Mouse (Mus musculus) adrenal gland, postnatal 25 days (tissue): ENCODE data around the gene Afdn. TPM values are rescaled to one million over a fixed set of nuclear protein-coding genes. Genes with fewer than 3 reads are reported as not detected.
"Not testable (repeated sequence)": the region's sequence is repeated elsewhere in the genome, so short reads cannot be mapped to it uniquely, and the experiment has no call there.

ENCODE experiments used
- DNase-seq: peaks from one replicate; pipeline ENCODE4 v3.0.0; 2021; ENCODE audit warnings: mixed read lengths
- total RNA-seq: library from RNA; stranded (reverse); gene quantifications from 2 replicates; pipeline ENCODE4 v1.2.3, GENCODE M21; 2021

Gene Afdn
- total RNA-seq, 1 experiment from 2014 or later, result 93.8 TPM

GRCm38 (mm10) chr17:13739981-13740380 is 20.4 kb upstream of the Afdn start:
- DNase-seq, result no peak

DNA sequence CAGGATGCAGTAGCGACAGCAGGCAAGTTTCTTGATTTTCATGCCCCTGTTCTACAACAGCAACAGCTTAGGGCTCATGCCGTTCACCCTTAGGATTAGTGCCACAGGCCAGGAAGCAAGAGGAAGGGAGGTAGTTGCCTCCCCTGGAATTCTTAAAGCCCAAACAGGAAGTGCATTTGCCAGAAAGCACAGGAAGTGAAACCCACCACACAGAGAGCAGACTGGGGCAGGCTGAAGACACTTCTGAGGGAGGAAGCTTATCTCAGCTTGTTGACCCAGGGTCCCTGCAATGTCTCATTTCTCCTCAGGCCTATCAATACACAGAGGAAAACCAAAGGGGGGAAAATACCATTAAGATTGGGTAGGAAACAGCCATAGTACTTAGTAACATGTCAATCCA is 19.5 kb upstream of the Afdn start:
- DNase-seq, result no peak

GRCm38 (mm10) chr17:13741611-13742010 is 18.7 kb upstream of the Afdn start:
- DNase-seq, result no peak

- DNase-seq, result no peak
These were observed 18.0 kb upstream of the Afdn start for GRCm38 (mm10) chr17:13742334-13742733.

- no peak for DNase-seq
These were observed 17.2 kb upstream of the Afdn start for GRCm38 (mm10) chr17:13742941-13743708.

GRCm38 (mm10) chr17:13743709-13744079 is 16.6 kb upstream of the Afdn start:
- no peak for DNase-seq

GRCm38 (mm10) chr17:13744219-13744618 is 16.1 kb upstream of the Afdn start:
- no peak for DNase-seq

DNA sequence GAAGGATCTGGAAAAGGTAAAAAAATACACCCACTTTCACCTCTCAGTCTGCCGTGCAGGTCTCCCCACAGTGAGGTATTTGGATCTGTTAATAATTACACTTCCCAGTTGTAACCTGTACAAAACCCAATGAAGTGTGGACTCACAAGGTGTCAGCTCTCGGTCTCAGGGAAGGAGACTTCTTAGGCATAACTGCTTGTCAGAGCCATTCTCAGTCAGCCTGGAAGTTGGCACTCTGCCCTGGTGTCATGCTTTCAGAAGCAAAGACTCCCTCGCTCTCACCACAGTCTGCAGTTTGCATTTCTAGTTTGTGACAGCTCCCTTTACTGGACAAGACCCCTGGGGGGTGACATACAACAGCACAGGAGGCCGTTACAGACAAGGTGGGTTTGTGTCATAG is 15.5 kb upstream of the Afdn start:
- DNase-seq, result peak; percentile 66

DNA sequence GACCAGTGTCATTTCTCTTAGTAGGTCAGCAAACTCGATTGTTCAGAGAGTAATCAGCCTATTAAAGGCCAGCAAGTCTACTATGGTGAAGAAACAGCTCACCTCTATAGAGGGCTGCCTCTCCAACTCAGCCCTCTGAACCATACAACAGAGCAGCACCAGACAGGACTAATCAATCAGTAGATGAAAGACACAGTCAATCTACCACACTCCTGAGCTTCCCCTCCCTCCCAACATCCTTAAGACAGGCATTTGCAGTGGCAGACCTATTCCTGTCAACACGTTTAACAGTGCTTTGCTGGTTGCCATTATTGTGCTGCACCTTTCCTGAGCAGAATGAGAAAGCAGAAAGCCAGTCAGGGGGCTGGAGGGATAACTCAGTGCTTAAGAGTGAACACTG is 15.0 kb upstream of the Afdn start:
- DNase-seq, result no peak

- DNase-seq, result no peak
These were observed 14.0 kb upstream of the Afdn start for GRCm38 (mm10) chr17:13746330-13746729.

DNA sequence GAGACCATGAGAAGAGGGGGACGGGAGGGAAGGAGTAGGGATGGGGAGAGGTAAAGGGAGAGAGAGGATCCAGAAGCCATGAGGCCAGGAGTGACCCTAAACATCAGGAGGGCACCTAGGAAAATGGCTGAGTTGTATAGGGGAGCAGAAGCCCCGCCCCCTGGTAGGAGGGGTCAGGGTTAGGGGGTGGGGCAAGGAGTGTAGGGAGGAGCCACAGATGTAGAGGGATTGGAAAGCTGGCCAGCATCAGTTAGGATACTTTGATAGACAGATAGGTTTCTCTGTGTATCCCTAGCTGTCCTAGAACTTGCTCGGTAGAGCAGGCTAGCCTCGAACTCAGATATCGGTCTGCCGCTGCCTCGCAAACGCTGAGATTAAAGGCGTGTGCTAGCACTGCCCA is 12.7 kb upstream of the Afdn start:
- no peak for DNase-seq

GRCm38 (mm10) chr17:13749027-13749426 is 11.3 kb upstream of the Afdn start:
- DNase-seq, result no peak

DNA sequence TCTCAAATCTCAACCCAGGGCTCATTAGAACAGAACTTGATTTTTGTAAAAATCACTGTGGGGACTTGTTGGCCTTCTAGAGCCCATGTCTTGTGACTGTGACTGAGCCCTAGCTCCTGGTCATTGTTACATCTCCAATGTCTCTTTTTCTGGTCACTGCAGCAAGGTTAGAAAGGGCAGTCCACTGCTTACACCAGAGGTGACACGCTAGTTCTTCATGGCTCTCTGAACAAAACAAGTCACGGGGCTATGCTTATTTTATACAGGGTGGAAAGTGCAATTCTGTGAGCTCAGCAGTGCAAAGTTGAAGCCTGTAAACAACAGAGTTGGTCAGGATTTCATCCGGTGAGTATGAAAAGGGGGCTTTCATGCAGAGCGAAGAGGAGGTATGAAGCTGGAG is 6.4 kb upstream of the Afdn start:
- no peak for DNase-seq

DNA sequence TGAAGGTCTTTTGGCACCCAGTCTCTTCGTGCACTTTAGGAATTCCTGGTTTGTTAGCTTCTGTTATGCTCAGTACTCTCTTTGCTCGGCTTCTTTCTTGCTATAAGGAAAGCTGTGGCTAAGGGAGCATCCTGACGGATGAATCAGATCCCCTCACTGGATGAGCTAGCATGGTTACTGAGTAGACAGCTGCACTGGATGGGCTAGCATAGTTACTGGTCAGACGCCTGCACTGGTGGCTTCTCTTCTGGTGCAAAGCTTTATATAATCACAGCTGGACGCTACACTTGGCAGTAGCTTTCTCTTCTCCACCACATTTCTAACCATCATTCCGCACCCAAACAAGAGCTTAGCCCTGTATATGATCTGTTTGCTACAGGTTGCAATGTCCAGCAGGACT is 5.4 kb upstream of the Afdn start:
- no peak for DNase-seq

- DNase-seq, result no peak
These were observed 1.8 kb upstream of the Afdn start for GRCm38 (mm10) chr17:13758586-13758985.

- no peak for DNase-seq
These were observed 1.0 kb upstream of the Afdn start for GRCm38 (mm10) chr17:13759156-13759852.

GRCm38 (mm10) chr17:13760675-13761178 is 388 bp downstream of the Afdn start:
- DNase-seq, result no peak

- peak; percentile 69 for DNase-seq
These were observed 1.0 kb downstream of the Afdn start, which contains the start of gene Tcte2 for GRCm38 (mm10) chr17:13761179-13761913. Gene Tcte2, minus strand, starts transcription at chr17:13761825.

- no peak for DNase-seq
These were observed 3.5 kb downstream of the Afdn start for GRCm38 (mm10) chr17:13763819-13764218.

GRCm38 (mm10) chr17:13764911-13765310 is 4.6 kb downstream of the Afdn start:
- not testable (repeated sequence) for DNase-seq

DNA sequence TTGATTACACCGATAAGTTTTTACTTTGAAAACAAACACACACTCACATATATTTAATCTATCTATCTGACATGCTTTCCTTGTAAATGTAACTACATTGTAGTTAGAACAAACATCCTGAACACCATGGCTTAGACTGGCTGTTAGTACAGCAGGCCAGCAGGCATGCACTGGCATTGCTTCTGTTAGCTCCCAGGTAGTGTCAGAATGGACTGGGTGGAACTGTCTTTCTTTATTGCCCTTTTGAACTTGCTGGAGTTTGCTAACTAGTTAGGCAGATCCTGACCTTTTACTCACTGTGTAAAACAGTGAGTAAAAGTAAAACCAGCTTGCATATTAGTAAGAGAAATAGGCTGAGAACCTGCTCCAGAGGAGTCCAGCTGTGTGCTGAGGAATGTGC is 8.2 kb downstream of the Afdn start:
- DNase-seq, result no peak

DNA sequence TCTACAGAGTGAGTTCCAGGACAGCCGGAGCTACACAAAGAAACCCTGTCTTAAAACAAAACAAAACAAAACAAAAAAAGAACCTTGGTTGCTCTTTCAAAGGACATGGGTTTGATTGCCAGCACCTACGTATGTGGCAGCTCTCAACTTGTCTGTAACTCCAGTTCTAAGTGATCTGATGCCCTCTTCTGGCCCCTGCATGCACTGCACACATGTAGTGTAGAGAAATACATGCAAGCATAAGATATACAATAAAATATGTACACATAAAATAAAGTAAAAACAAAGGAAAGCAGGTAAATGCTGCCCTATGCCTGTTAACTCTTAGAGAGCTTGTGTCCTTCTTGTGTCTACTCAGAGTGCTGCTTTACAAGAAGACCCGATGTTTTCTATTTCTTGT is 8.9 kb downstream of the Afdn start:
- peak; percentile 12 for DNase-seq

GRCm38 (mm10) chr17:13777676-13778075 is 17.3 kb downstream of the Afdn start:
- DNase-seq, result no peak
